Mouse (Mus musculus): ENCODE data around the gene Mpz.

Mpz gene

DNA sequence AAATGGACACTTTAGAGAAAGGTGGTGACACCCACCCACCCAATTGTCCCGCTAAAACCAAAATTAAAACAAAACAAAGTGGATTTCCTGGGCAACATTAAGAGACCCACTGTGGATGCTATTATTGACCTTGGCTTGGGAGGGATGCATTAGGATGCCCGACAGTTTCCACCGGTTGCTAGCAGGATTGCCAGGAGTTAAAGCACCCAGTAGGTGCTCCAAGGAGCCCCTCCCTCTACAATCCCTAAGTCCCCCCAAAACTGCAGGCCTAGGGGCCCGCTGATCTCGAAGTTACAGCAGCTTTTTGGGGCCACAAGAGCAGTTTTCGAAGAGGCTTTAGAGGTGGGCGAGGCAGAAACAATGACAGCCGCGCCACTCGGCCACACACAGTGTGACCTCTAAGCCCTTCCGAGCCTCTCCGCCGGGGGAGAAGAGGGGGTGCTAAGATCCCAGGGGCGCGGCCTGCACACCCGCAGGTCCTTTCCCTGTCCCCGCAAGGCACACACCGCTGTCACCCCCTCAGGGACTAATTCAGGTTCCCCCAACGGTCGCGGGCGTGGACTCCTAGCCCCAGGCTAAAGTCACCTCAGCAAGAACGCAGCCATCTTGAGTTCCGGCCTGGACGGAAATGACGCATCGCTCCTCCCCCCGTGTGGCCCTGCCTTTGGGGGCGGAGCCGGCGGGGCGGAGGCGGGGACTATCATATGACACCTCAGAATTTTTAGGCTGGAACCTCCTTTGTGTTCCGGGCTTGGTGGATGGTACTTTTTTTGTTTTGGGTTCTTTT, at the start of gene Mpz, which contains the start of gene Sdhc:
Gene Mpz (plus strand): TSS at position 738 of the 787 bp plus-strand sequence.
Gene Sdhc (minus strand): TSS at position 630 of the 787 bp plus-strand sequence.
- peak; percentile 92 to 94 for DNase-seq (ENCODE audit: low spot score in 2 of 2)

DNA sequence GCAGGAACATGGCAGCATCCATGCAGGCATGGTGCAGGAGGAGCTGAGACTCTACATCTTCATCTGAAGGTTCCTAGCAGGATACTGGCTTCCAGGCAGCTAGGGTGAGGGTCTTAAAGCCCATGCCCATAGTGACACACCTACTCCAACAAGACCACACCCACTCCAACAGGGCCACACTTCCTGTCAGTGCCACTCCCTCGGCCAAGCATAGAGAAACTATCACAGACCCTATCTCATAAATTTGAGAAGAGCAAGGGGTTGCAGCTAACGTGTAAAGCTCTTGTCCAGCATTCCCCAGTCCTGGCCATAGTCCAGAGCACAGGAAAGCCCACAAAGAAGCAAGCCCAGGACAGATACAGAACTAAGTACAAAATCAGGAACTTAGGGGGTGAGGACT, 49.5 kb upstream of the Mpz start:
- DNase-seq (ENCODE audit: low spot score in 2 of 2) = no peak

DNA sequence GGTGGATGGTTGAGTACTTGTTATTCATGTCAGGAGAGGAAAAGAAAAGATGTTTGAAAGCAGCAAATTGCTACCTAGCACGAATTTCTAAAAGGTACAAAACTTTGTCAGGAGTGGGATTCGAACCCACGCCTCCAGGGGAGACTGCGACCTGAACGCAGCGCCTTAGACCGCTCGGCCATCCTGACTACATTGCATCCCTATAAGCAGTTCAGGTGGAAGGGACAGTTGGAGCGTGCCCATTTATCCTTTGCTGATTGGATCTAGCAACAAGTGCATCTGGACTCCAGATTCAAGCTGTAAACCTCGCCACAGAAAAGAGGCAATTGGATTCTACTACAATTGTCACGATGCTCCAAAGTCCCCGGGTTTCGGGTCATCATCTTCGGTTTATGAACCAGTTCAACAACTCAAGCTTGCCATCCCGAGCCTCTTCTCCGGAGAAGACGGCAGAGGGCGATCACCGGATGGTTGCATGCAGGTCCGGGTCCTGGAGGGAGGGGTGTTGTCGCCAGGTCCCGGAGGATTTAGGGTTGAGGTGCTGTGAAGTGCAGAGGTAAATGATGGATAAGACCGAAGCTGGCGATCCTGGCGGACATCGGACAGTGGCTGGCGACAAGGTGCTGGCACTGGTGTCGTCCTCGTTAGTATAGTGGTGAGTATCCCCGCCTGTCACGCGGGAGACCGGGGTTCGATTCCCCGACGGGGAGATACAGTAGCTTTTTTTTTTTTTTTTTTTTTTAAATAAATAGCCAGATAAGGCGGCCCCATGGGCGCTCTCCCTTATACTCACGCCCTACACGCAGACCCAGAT, 48.6 kb upstream of the Mpz start:
- DNase-seq (ENCODE audit: low spot score in 2 of 2) = peak; percentile 80 to 89

DNA sequence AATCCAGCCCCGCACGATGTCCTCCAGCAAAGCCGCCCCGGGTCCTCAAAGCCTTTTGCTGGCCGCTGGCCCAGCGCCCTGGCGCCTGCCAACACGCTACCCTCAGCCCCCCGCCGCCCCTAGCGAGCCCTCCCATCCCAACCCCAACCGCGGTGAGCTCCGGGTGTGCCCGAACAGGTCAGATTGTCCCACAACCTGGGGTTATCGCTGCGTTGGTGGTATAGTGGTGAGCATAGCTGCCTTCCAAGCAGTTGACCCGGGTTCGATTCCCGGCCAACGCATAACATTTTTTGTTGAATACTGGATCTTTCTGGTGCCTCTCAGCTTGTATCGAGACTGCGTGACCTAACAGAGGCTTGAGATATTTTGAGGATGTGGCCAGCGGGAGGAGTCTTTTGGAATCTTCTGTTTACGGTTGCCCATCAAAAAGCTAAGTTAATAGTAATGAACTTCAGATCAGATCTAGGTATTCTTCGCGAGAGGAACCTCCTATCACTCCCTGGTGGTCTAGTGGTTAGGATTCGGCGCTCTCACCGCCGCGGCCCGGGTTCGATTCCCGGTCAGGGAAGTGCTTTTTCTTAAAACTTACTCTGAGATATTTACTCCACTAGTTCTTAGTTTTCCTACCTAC, 47.8 kb upstream of the Mpz start:
- DNase-seq (ENCODE audit: low spot score in 2 of 2) = peak; percentile 68 to 86

DNA sequence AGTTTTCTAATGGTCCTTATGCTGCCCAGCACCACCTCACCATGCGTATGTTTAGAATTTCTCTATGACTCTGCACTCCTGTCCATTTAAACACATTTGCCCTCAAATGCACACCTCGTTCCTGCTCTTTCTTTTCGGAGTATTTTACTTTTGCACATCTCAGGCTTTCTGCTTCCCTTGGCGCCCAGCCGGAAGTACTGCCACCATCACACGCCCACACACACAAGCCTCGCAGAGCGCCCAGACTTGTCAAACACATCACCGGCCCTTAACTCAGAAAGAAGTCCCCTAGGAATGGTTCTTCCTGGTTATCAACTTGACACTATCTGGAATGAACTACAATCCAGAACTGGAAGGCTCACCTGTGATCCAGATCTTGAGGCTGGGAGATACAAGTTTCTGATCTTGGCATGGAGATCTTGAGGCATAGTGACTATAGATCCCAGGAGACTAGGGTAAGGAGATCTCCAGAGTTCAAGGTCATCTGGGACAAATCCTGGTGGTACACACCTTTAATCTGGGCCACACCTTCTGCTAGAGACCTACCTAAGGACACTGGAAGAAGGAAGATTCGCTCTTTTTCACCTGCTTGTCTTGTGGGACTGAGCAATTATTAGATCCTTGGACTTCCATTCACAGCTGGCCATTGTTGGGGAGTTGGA, 47.2 kb upstream of the Mpz start:
- no peak for DNase-seq (ENCODE audit: low spot score in 2 of 2)

DNA sequence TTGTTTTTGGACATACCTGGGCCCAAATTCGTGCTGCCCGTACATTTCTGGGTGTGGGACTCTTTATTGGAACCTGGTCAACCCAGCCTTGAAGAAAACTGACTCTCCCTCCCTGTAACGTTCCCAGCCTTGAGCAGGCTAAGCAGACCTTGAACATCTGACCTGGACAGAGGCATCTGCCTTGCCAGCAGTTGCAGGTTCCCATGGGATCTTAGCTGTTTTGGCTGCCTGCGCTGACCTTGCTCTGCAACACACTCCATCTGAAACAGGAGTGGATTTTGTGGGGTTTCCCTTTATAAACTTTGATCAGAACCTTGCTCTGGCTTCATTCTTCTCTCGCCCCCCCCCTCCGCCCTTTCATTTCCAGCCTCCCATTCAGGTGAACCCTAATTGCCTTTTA, 45.3 kb upstream of the Mpz start:
- DNase-seq (ENCODE audit: low spot score in 2 of 2) = no peak

DNA sequence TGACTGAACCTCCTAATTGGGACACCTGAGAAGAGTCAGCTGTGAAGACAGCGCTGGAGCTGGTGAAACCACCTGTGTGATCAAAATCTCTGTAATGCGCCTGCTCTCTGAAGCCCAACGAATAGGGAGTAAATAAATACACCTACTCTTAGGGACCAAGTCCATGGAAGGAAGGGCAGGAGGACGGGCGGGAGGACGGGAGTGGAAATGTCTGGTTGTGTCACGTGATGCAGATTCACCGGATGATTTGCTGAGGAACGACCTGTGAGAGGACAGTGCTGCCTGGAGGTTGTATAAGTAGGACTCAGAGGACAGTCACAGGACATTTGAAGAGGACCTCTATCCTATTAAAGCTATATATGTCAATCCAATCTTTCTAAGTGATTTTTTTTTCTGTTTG, 40.9 kb upstream of the Mpz start:
- DNase-seq (ENCODE audit: low spot score in 2 of 2) = no peak

DNA sequence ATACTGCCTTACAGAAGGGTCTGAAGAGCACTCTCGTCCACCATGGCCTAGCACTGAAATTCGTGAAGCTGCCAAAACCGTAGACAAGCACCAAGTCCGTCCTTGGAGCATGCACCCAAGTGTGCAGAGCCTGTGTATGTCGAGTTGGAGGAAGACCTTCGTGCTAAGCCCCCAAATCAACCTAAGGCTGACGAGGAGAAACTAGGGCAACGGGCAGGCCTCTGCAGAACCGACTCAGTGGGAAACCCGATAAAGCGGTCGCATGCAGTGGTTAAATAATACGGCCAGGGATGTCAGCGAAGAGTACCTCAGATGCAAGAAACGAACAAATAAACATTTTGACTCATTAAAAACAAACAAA, 39.9 kb upstream of the Mpz start:
- no peak for DNase-seq (ENCODE audit: low spot score in 2 of 2)

DNA sequence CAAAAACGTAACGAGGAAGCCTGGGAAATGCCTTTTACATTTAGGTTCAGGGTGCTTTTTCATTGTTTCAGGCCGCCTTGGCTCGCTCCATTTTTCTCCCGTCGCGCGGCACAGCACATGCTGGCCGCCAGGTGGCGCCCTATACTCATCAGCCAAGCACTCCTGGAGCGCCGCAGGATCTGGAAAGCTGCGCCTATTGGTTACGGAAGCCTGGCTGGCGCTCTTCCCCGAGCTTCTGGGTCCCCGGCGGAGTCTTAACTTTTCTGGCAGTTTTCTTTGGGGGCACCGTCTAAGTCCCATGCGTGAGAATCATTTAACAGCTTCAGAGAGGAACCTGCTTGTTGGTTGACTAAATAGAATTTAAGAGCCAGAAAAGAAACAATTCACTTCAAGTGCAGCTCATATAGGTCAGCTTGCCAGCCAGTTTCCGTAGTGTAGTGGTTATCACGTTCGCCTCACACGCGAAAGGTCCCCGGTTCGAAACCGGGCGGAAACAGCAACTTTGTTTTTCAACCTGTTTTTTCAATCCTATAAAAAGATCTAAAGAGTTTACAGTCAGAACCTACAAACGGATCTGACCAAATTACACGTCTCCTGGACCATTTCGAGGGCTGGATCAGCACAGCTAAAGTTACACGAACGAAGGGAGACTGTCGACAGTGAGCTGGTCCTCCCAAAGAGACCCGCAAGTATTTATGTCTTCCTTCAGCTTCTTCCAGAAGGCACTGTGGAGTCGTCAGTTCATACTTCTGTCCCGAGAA, 39.3 kb upstream of the Mpz start:
- peak; percentile 87 to 93 for DNase-seq (ENCODE audit: low spot score in 2 of 2)

DNA sequence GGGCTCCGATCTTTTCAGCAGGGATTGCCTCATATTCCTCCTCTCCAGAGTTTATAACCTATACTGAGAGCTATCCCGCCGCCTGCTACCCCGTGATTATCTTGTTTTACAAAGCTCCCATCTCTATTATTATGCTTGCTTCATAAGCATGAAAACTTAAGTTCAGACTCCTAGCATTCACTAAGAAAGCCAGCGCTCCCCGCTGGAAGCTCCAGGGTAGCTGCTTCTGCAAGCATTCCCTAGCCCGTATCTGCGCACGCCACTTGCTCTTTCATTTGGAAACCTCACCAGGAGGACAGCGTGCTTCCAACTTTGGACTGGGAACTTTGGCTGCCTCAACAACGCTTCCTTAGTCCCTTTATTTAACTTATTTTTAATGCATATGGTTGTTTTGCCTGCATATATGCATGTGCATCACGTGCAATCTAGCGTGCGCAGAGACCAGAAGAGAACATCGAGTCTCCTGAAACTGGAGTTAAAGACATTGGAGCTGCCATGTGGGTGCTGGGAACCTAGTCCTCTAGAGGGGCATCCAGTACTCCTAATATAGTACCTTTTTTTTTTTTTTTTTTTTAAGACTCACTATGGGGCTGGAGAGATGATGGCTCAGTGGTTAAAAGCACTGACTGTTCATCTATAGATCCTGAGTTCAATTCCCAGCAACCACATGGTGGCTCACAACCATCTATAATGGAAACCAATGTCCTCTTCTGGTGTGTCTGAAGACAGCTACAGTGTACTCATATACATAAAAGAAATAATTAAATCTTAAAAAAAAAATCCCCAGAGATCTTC, 38.5 kb upstream of the Mpz start:
- peak in 1 of 2 experiments; percentile 33 for DNase-seq (ENCODE audit: low spot score in 2 of 2)

DNA sequence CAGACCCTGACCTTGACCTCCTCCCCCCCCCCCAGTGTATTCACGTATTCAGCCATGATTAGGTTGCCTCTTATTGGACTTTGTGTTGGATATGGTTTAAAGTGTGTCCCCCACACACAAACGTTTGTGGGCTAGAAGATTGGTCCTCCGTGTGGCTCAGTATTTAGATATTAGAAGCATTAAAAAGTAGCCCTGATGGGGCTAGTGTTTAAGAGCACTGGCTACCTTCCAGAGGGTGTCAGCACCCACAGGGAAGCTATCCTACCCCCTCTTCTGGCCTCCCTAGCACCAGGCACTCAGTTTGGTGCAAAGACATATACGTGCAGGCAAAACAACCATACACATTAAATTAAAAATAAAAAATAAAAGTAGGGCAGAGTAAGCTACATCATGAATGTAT, 37.5 kb upstream of the Mpz start:
- DNase-seq (ENCODE audit: low spot score in 2 of 2) = no peak

DNA sequence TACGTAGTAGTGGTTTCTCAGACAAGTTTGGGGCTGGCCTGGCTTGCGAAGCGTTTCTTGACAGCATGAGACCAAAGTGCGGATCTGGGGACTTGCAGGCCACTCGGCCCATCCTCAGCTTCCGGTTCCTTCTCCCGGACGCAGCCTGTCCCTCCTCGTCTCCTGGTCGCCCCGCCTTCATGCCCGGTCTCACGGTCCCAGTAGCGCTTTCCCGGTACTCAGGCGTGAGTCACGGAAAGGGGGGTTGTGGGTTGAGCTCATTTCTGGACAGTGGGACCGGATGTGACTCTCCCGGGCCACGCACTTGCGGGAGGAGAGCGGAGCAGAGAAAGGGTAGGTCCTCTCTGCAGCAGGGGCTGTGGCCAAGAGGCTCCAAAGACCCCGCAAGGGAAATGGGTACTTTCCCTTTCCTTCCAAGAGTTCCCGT, 36.6 kb upstream of the Mpz start, which contains the start of gene Cfap126:
Gene Cfap126 (plus strand): TSS at position 46 of the 427 bp plus-strand sequence.
- peak; percentile 31 to 59 for DNase-seq (ENCODE audit: low spot score in 2 of 2)

DNA sequence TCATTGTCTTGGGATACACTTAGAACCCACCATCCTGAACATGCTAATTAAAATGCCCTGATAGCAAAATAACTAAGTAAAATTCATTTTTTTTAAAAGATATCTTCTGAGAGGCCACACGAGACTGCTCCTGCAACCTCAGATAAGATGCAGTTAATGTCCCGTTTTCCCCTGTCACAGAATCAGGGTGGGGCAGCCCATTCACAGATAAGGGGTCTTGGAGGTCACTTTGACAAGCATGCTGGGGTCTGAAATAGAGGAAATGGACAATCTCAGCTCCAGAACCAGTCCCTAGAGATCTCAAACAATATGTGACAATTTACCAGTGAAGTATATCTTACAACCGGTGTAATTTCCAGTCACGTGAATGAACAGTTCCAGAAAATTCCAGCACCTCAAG, 34.2 kb upstream of the Mpz start:
- DNase-seq (ENCODE audit: low spot score in 2 of 2) = no peak

DNA sequence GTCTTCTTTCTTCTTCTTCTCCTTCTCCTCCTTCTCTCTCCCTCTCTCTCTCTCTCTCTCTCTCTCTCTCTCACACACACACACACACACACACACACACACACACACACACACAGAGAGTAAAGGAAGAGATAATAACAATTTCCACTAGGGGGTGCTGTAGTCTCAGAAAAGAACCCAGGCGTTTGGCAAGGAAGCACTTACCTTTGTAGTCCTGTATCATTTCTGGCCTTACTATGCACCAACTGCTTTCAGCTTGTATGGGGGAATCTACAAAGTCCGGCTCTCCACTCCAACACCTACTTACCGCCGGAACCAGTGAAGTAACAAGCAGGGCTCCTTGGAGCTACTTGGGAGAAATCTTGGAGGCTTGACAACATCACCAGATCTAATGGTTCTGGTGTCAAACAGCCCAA, 32.2 kb upstream of the Mpz start:
- DNase-seq (ENCODE audit: low spot score in 2 of 2) = peak in 1 of 2 experiments; percentile 31

DNA sequence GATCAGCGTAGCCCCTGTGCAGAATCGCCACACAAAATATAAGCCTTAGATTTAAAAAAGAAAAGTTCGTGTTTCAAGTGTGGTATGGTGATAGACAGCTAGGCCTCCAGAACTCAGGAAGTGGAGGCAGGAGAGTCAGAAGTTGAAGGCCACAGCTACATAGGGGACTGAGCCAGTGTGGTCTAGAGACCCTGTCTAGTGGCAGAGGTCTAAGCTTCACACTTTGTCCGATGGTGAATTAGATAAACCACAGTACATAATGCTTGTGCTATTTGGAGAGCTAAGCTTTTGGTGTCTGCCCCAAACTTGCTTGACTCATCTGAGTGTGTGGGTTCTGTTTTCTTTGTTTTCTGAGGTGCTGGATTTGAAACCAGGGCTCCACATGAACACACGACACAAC, 31.5 kb upstream of the Mpz start:
- no peak for DNase-seq (ENCODE audit: low spot score in 2 of 2)

DNA sequence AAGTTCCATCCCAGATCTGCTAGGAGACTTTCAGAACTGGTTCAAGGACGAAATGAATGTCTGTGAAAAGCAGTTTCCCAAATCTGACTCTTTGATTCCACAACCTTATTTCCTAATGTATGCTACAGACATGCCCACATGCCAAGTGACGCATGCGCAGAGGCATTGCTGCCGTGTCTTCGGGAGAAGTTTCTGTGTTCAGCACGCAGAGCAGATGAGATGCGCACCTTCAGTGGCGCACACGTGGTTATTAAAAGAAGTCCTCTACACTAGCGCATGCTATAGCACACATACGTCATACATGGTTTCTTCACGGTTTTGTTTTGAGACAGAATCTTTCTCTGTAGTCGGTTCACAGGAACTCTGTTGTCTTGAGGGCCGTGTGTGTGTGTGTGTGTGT, 31.1 kb upstream of the Mpz start:
- DNase-seq (ENCODE audit: low spot score in 2 of 2) = no peak

DNA sequence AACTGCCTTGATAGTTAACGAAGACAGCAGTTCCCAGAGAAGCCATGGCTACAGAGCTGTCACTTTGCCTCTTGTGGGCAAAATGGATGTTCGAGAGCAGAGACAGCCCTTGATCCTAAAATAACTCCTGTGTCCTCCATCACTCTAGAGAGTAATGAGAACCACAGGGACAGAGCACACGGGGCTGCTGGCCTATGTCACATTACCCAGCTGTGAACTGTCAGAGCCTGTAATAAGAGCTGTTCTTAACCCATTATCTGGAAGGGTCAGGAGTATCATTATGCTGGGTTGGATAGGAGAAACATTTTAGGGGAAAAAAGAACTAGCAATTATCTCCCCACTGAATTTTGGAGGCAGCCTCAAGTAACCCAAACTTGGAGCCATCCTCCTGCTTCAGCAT, 29.6 kb upstream of the Mpz start:
- no peak for DNase-seq (ENCODE audit: low spot score in 2 of 2)

DNA sequence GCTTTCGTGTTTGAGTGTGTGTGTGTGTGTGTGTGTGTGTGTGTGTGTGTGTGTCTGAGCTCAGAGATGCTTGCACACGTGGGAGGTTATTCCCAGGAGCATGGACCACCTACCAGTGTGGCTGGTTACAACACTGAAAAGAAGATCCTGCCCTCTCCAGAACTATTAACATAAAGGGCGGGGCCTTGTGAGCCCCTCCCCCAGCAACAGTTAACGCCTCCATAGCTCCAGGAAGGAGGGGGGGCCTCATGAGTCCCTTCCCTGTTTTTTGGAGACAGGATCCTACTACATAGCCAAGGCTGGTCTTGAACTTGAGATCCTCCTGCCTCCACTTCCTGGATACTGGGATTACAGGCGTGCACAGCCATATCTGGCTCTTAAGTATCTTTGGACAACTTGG, 28.7 kb upstream of the Mpz start:
- DNase-seq (ENCODE audit: low spot score in 2 of 2) = no peak

DNA sequence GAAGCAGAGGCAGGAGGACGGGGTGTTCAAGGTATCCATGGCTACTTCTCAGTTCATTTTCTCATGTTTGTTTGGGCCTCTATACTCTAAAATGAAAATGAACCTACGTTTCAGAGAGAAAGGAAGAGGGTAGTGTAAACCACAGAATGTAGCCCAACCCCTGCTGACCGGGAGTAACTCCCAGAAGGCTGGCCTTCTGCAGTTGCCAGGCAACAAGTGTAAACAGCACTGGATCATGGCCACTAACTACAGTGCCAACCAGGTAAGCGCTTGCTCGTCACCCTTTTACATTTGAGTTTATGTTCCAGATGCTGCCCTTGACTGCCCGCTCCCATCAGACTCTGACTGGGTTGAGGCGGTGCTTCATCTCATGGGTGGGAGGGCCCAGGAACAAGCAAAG, 27.6 kb upstream of the Mpz start:
- no peak for DNase-seq (ENCODE audit: low spot score in 2 of 2)

DNA sequence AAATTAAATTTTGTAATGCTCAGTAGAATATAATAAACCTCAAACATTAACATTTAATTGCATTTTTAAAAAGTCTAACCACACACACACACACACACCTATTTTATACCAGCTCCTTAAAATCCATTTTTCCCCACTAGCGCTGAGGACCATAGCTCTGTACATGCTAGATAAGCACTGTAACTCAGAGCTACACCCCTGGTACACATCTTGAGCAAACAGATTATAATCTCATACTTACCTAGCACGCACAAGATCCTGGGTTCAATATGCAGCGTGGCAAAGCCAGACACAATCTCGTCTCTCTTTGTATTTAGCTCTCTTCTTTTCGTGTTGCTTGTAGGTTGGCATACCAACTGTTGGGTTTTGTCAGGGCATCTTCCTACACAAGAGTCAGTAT, 26.1 kb upstream of the Mpz start:
- DNase-seq (ENCODE audit: low spot score in 2 of 2) = no peak

Measured in frontal cortex, postnatal 10 days (tissue).